Mouse (Mus musculus) embryo, embryonic 10.5 days (tissue): ENCODE data around the gene Olfr1216.
"Not testable (repeated sequence)": the region's sequence is repeated elsewhere in the genome, so short reads cannot be mapped to it uniquely, and the experiment has no call there.

ENCODE experiments used
- DNase-seq: peaks from one replicate; pipeline ENCODE4 v3.0.0-alpha.2; 2015; ENCODE audit warnings: low spot score

Gene Olfr1216

GRCm38 (mm10) chr2:89018240-89018639 is at the start of gene Olfr1216:
Gene Olfr1216 (minus strand): TSS chr2:89018340.
- no peak for DNase-seq

GRCm38 (mm10) chr2:89061087-89061486 is 42.9 kb upstream of the Olfr1216 start, which contains the start of gene Olfr1218:
Gene Olfr1218 (minus strand): TSS chr2:89061187.
- no peak for DNase-seq

DNA sequence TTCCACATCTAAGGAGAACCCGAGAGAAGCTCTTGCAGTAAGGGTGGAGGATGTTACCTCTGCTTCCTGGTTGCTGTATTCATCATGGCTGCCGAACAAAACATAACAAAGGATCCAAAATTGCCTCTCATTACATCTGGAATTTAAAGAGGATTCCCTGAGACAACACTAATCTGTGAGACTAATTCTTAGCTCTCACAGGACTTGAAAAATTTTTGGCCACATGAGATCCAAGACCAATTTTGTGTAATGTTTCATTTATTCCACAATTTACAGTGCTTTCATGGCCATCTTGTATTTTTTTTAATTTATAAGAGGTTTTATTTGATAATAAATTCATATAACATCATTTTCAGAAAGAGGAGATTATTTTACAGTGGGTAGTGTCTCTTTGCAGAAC is 13.8 kb upstream of the Olfr1216 start, which contains the start of gene Olfr1217:
Gene Olfr1217 (minus strand): TSS at position 101 of the 400 bp plus-strand sequence.
- no peak for DNase-seq

- DNase-seq: not testable (repeated sequence)
Observed at GRCm38 (mm10) chr2:89021436-89021835, 3.3 kb upstream of the Olfr1216 start.

DNA sequence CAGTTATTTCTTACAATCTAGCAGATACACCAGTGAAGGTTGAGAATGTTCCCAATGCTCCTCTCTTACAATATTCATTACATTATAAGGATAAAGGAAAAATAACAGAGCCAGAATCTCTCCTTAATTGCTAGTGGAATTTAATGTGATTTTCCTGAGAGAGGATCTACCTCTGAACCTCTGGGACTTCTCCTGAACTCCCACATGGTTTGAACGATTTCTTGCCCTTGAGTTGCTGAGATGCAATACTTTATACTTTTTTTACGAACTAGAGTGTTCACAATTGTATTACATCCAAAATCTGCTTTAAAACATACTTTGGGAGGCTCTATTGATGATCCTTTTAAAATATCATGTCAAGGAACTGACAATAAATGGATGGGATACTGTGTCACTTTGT is 11.3 kb downstream of the Olfr1216 start, which contains the start of gene Olfr1215:
Gene Olfr1215 (minus strand): TSS at position 101 of the 400 bp plus-strand sequence.
- DNase-seq: no peak

DNA sequence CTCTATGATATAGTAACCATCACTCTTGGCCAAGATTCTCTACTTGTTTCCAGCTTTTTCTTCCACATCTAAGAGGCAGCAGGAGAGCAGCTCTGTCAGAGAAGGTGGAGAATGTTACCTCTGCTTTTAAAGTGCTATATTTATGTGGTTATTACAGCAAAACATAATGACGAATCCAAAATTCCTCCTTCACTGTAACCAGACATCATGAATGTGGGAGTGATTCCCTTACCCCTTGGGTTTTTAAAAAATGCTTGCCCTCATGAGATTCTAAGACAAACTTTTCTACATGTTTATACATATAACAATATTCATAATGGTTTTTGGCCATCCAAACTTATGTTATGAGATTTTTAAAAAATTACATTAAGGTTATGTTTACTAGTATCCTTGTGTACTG is 25.6 kb downstream of the Olfr1216 start, which contains the start of gene Olfr1214:
Gene Olfr1214 (minus strand): TSS at position 101 of the 400 bp plus-strand sequence.
- no peak for DNase-seq

GRCm38 (mm10) chr2:88980181-88980580 is 38.0 kb downstream of the Olfr1216 start, which contains the start of gene Gm13762:
Gene Gm13762 (minus strand): TSS chr2:88980281.
- no peak for DNase-seq
